Mouse (Mus musculus): Measurements from ENCODE around the gene Spdef.

DNA sequence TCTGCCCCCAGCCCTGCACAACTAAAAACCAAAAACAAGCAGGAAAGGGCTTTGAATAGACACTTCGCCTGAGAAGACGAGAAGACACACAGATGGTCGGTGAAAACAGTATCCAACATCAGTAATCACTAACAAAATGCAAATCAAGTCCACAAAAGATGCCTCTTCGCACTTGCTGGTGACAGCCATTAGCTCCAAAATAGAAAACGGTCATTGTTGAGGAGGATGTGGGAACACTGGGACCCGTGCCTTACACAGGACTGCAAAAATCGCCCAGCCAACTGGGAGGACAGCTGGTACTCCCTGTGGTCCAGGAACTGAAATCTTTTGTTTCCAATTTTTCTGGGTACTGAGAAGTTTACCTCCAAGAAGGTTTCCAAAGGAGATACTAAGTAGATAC lies 54.8 kb downstream of the Spdef start:
- TF ChIP-seq CTCF (IDR thresholded peaks at IDR 0.05; ENCODE audit: borderline replicate concordance, extremely low read depth, insufficient read depth, insufficient read length), result no peak
- no peak for TF ChIP-seq POLR2A (IDR thresholded peaks at IDR 0.05; ENCODE audit: borderline replicate concordance, extremely low read depth, insufficient read depth, insufficient read length, poor library complexity, severe bottlenecking)

All from brain, embryonic 14.5 days (tissue).